ENCODE assay signal across 8 mouse cellular contexts in genomic region chr11:95258490-95258889, GRCm38 (mm10). TPM values are rescaled to one million over a fixed set of nuclear protein-coding genes. Genes with fewer than 3 reads are reported as not detected.
DNase-seq lines count a peak whose midpoint lies in the region; ATAC-seq and TF ChIP-seq lines count a peak whose summit lies in the region.

No protein-coding gene starts in this region.

- no peaks in the 10 kb centered on the region for H3K36me3 ChIP-seq in forebrain, embryonic 11.5 days (ENCODE audit: control insufficient read depth, insufficient read depth, low read length)
- no peaks in the 10 kb centered on the region for H3K36me3 ChIP-seq in heart, embryonic 15.5 days
- no peaks in the 10 kb centered on the region for H3K36me3 ChIP-seq in neural tube, embryonic 14.5 days (ENCODE audit: control insufficient read depth, insufficient read depth, low read length)

- peak overlapping the region; percentile 48 for H3K4me3 ChIP-seq in forebrain, embryonic 11.5 days (ENCODE audit: low read depth, low read length)
- peak overlapping the region; percentile 59 for H3K4me3 ChIP-seq in heart, embryonic 15.5 days
- H3K4me3 ChIP-seq in lung, adult 2 months (replicated peaks; ENCODE audit: extremely low read depth, low read depth, low read length), result peak overlapping the region; percentile 60
- H3K4me3 ChIP-seq in neural tube, embryonic 14.5 days (ENCODE audit: low read depth, low read length), result peak overlapping the region; percentile 39

- peak overlapping the region; percentile 88 for H3K4me2 ChIP-seq in forebrain, embryonic 11.5 days (ENCODE audit: low read depth, low read length, severe bottlenecking)
- H3K4me2 ChIP-seq in heart, embryonic 15.5 days, result peak overlapping the region; percentile 93
- peak overlapping the region; percentile 86 for H3K4me2 ChIP-seq in neural tube, embryonic 14.5 days (ENCODE audit: low read depth, low read length)

- peak; percentile 47 for ATAC-seq in forebrain, embryonic 11.5 days (replicated peaks; ENCODE audit: low FRiP score)
- ATAC-seq in heart, embryonic 15.5 days (replicated peaks; ENCODE audit: insufficient number of reproducible peaks, insufficient read depth, low FRiP score, low read depth), result peak; percentile 64
- ATAC-seq in neural tube, embryonic 14.5 days (ENCODE audit: low read depth), result peak; percentile 22; the same call in 1 of the 2 replicates

- TF ChIP-seq CTCF in lung, adult 2 months (IDR thresholded peaks at IDR 0.05; ENCODE audit: insufficient read depth, low read length), result peak; percentile 36; the same call in 1 of the 2 replicates

- H3K4me1 ChIP-seq in forebrain, embryonic 11.5 days (replicated peaks; ENCODE audit: control insufficient read depth, insufficient read depth, low read length), result peaks cover under 1% of the 10 kb centered on the region
- H3K4me1 ChIP-seq in heart, embryonic 15.5 days (replicated peaks), result peaks cover 14% of the 10 kb centered on the region
- peaks cover 2% of the 10 kb centered on the region; the same call in 1 of the 2 replicates for H3K4me1 ChIP-seq in lung, adult 2 months (ENCODE audit: control insufficient read depth, insufficient read depth, low read length)
- H3K4me1 ChIP-seq in neural tube, embryonic 14.5 days (ENCODE audit: control insufficient read depth, insufficient read depth, low read length), result 0 out of 2 replicates have a peak, but pooled peaks cover 6% of the 10 kb centered on the region

- TF ChIP-seq POLR2A in lung, adult 2 months (IDR thresholded peaks at IDR 0.05; ENCODE audit: borderline replicate concordance, extremely low read depth, low read depth, low read length), result no peak

- peak overlapping the region; percentile 69 for H3K9ac ChIP-seq in forebrain, embryonic 11.5 days (ENCODE audit: low read length)
- H3K9ac ChIP-seq in heart, embryonic 15.5 days, result peak overlapping the region; percentile 58
- peak overlapping the region; percentile 39 for H3K9ac ChIP-seq in neural tube, embryonic 14.5 days (replicated peaks; ENCODE audit: low read depth, low read length)

- no peak overlapping the region; the same call in 1 of the 2 replicates for H3K27ac ChIP-seq in forebrain, embryonic 11.5 days (ENCODE audit: low read depth, low read length)
- peak overlapping the region; percentile 43; the same call in 1 of the 2 replicates for H3K27ac ChIP-seq in heart, embryonic 15.5 days
- H3K27ac ChIP-seq in neural tube, embryonic 14.5 days (ENCODE audit: low read depth, low read length), result 0 out of 2 replicates have a peak overlapping the region, but pooled peaks have one; percentile 16

- no peaks in the 10 kb centered on the region for H3K9me3 ChIP-seq in forebrain, embryonic 11.5 days (ENCODE audit: control insufficient read depth, low read length)
- no peaks in the 10 kb centered on the region for H3K9me3 ChIP-seq in heart, embryonic 15.5 days (replicated peaks)
- no peaks in the 10 kb centered on the region for H3K9me3 ChIP-seq in neural tube, embryonic 14.5 days (ENCODE audit: control insufficient read depth, low read length)

- WGBS in forebrain, embryonic 11.5 days, result under 1% methylated on average over 26 of the region's 26 CpGs
- under 1% methylated on average over 26 of the region's 26 CpGs for WGBS in heart, embryonic 15.5 days
- WGBS in lung, adult 2 months, result 1% methylated on average over 26 of the region's 26 CpGs
- WGBS in neural tube, embryonic 14.5 days, result under 1% methylated on average over 26 of the region's 26 CpGs

- DNase-seq in CD8-positive naive resting alpha-beta T cell, adult 2 months (ENCODE audit: low read depth in 2 of 2, low spot score in 2 of 2), result peak; percentile 60 to 67
- peak; percentile 33 for DNase-seq in c-Kit-negative CD71-positive TER-119-positive erythroid progenitor cells, embryonic 14.5 days (ENCODE audit: low read depth, low spot score)
- peak; percentile 89 for DNase-seq in forebrain, embryonic 11.5 days (ENCODE audit: low spot score)
- peak; percentile 85 to 88 for DNase-seq in kidney, postnatal 25 days
- DNase-seq in lung, adult 2 months, result peak; percentile 80
- DNase-seq in testis, postnatal 10 days (ENCODE audit: low spot score), result peak; percentile 95

- no peaks in the 10 kb centered on the region for H3K27me3 ChIP-seq in forebrain, embryonic 11.5 days (ENCODE audit: control insufficient read depth, insufficient read depth, low read length)
- peaks cover 12% of the 10 kb centered on the region; the same call in 1 of the 2 replicates for H3K27me3 ChIP-seq in heart, embryonic 15.5 days
- H3K27me3 ChIP-seq in neural tube, embryonic 14.5 days (ENCODE audit: control insufficient read depth, insufficient read depth, low read length), result no peaks in the 10 kb centered on the region

RNA-seq across cellular contexts. Expression of gene Tac4, which starts 2.8 kb away (rescaled TPM):
- 0.29 TPM in 1 of 2 replicates, not detected in the other for polyA plus RNA-seq in forebrain, embryonic 11.5 days (2014; fragmentation: Nextera tagmentation; extraction: Ambion mirVana)
- not detected in 2 replicates for polyA plus RNA-seq in heart, embryonic 15.5 days (2015; fragmentation: Nextera tagmentation; extraction: Ambion mirVana)
- polyA plus RNA-seq in lung, adult 2 months (2012; rRNA removed), result 0.09 and 0.12 TPM in 2 replicates
- 0.21 and 0.22 TPM in 2 replicates for polyA plus RNA-seq in neural tube, embryonic 14.5 days (2014; fragmentation: Nextera tagmentation; extraction: Ambion mirVana)

RNA-seq across cellular contexts. Expression of gene Kat7, which starts 51.6 kb away (rescaled TPM):
- polyA plus RNA-seq in forebrain, embryonic 11.5 days (2014; fragmentation: Nextera tagmentation; extraction: Ambion mirVana), result 85.3 and 94.0 TPM in 2 replicates
- polyA plus RNA-seq in heart, embryonic 15.5 days (2015; fragmentation: Nextera tagmentation; extraction: Ambion mirVana), result 43.3 and 51.3 TPM in 2 replicates
- 21.5 and 37.2 TPM in 2 replicates for polyA plus RNA-seq in lung, adult 2 months (2012; rRNA removed)
- polyA plus RNA-seq in neural tube, embryonic 14.5 days (2014; fragmentation: Nextera tagmentation; extraction: Ambion mirVana), result 55.5 and 65.3 TPM in 2 replicates

Comparison
In these comparisons a context has a peak if more than half of its experiments do, and no peak if none do; other contexts are left out.
1. DNase-seq: peak in every context shown above with its lines; median percentile 95 in testis, postnatal 10 days; 89 in forebrain, embryonic 11.5 days; 86 in kidney, postnatal 25 days; 80 in lung, adult 2 months; 64 in CD8-positive naive resting alpha-beta T cell, adult 2 months; 33 in c-Kit-negative CD71-positive TER-119-positive erythroid progenitor cells, embryonic 14.5 days.